Mouse (Mus musculus) heart, embryonic 14.5 days (tissue): ENCODE measurements around the gene Rab1a. TPM values are rescaled to one million over a fixed set of nuclear protein-coding genes. Genes with fewer than 3 reads are reported as not detected.
A peak's percentile ranks its signal among the peaks of the same experiment; 100 is the strongest.

Source experiments
- ATAC-seq: fragments of 200-750 bp; cut with Nextera tagmentation; 2 replicates; pipeline ENCODE4 v1.8.0; 2017; ENCODE audit warnings: low read depth, moderate TSS enrichment; ENCODE audit not compliant: insufficient number of reproducible peaks, insufficient read depth, low FRiP score
- H3K27ac ChIP-seq, 2 experiments: fragments of 200-500 bp in 1 of 2; fragments of 300-500 bp in 1 of 2; sonication (generic) in 1 of 2; replicated peaks in 1 of 2; 2 replicates each; pipeline ENCODE4 v1.5.1; 2012 to 2014; ENCODE audit warnings: low read depth in 2 of 2, low read length in 2 of 2, control low read depth in 1 of 2, mild to moderate bottlenecking in 1 of 2, mixed read lengths in 1 of 2; ENCODE audit not compliant: control insufficient read depth in 1 of 2, insufficient read depth in 1 of 2
- H3K27me3 ChIP-seq: fragments of 300-500 bp; sonication (generic); 2 replicates; pipeline ENCODE4 v1.6.1; 2014; ENCODE audit warnings: mild to moderate bottlenecking, low read length, control low read depth; ENCODE audit not compliant: control insufficient read depth, insufficient read depth
- H3K36me3 ChIP-seq: fragments of 300-500 bp; sonication (generic); 2 replicates; pipeline ENCODE4 v1.6.1; 2014; ENCODE audit warnings: mild to moderate bottlenecking, control low read depth, low read length, mixed read lengths; ENCODE audit not compliant: control insufficient read depth, insufficient read depth
- H3K4me1 ChIP-seq, 2 experiments: fragments of 200-500 bp in 1 of 2; fragments of 300-500 bp in 1 of 2; sonication (generic) in 1 of 2; 2 replicates each; pipeline ENCODE4 v1.6.1; 2012 to 2014; ENCODE audit warnings: low read length in 2 of 2, control low read depth in 1 of 2, mixed read lengths in 1 of 2; ENCODE audit not compliant: control insufficient read depth in 2 of 2, insufficient read depth in 2 of 2
- H3K4me2 ChIP-seq: fragments of 300-500 bp; sonication (generic); 2 replicates; pipeline ENCODE4 v1.6.1; 2014; ENCODE audit warnings: mild to moderate bottlenecking, low read length
- H3K4me3 ChIP-seq, 2 experiments: fragments of 200-500 bp in 1 of 2; fragments of 300-500 bp in 1 of 2; sonication (generic) in 1 of 2; 2 replicates each; pipeline ENCODE4 v1.5.1; 2012 to 2014; ENCODE audit warnings: low read length in 2 of 2, mild to moderate bottlenecking in 2 of 2, control low read depth in 1 of 2, low read depth in 1 of 2, moderate library complexity in 1 of 2; ENCODE audit not compliant: control insufficient read depth in 1 of 2, insufficient read depth in 1 of 2
- H3K9ac ChIP-seq: fragments of 300-500 bp; sonication (generic); 2 replicates; pipeline ENCODE4 v1.6.1; 2014; ENCODE audit warnings: mild to moderate bottlenecking, low read length
- H3K9me3 ChIP-seq: fragments of 300-500 bp; sonication (generic); 2 replicates; pipeline ENCODE4 v1.6.1; 2016; ENCODE audit warnings: low read length, control low read depth; ENCODE audit not compliant: control insufficient read depth
- WGBS: fragments of 180-500 bp; shearing (Covaris S2); extraction: QIAGEN DNeasy Blood & Tissue Kit; methylation state at CpG from one replicate; pipeline ENCODE4 v1.1.7; 2014; 5-methylcytosine and 5-hydroxymethylcytosine counted together
- polyA plus RNA-seq: library from polyadenylated mRNA; unstranded; fragments of >200 nt; fragmentation: Nextera tagmentation; extraction: Ambion mirVana; gene quantifications from 2 replicates; pipeline ENCODE4 v1.2.1, GENCODE M21; 2014

The Rab1a gene
- polyA plus RNA-seq, 1 experiment from 2014 or later, result 198 TPM

GRCm38 (mm10) chr11:20224196-20224595 lies 23.0 kb downstream of the Rab1a start:
- ATAC-seq, result no peak
- Histone ChIP-seq H3K4me3 (no peak overlapping the region), H3K27ac (no peak overlapping the region), H3K36me3 (peaks cover 91% of the 10 kb centered on the region), H3K9me3 (no peaks in the 10 kb centered on the region), H3K4me1 (no peaks in the 10 kb centered on the region), H3K27me3 (no peaks in the 10 kb centered on the region), H3K4me2 (no peak overlapping the region), H3K9ac (no peak overlapping the region)
- 78% methylated on average over 6 of the region's 6 CpGs for WGBS

DNA sequence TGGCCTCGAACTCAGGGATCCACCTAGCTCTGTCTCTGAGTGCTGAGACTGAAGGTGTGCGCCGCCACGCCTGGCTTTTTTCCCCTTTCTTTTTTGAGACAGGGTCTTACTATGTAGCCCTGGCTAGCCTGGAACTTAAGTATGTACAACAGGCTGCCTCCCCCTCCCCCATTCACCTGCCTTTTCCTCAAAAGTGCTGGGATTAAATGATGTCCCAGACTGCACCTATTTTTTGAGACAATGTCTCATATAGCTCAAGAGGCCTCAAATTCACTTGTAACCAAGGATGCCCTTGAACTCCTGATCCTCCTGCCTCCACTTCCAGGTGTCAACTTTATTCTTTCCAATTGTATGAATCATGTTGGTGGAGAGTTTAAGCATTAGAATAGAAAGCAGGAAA lies 24.7 kb downstream of the Rab1a start:
- 93% methylated on average over 4 of the region's 4 CpGs for WGBS
- Histone ChIP-seq H3K9me3 (no peaks in the 10 kb centered on the region), H3K27ac (no peak overlapping the region), H3K4me3 (no peak overlapping the region), H3K4me1 (peaks cover 2 to 4% of the 10 kb centered on the region in 2 experiments; a peak in 1 of 4 replicates), H3K9ac (no peak overlapping the region), H3K27me3 (no peaks in the 10 kb centered on the region), H3K4me2 (no peak overlapping the region), H3K36me3 (peaks cover 92% of the 10 kb centered on the region)
- ATAC-seq, result no peak

- 66% methylated on average over 5 of the region's 5 CpGs for WGBS
- ATAC-seq, result no peak
- H3K27ac ChIP-seq, result no peak overlapping the region
- no peak overlapping the region for H3K4me2 ChIP-seq
- no peaks in the 10 kb centered on the region for H3K27me3 ChIP-seq
- no peaks in the 10 kb centered on the region for H3K9me3 ChIP-seq
- H3K4me3 ChIP-seq, result no peak overlapping the region
- H3K9ac ChIP-seq, result no peak overlapping the region
- H3K4me1 ChIP-seq, result peaks cover 4 to 6% of the 10 kb centered on the region in 2 experiments; a peak in 2 of 4 replicates
- H3K36me3 ChIP-seq, result peaks cover 94% of the 10 kb centered on the region
Measured at GRCm38 (mm10) chr11:20228666-20229065, 27.4 kb downstream of the Rab1a start.

GRCm38 (mm10) chr11:20229311-20229710 lies 28.1 kb downstream of the Rab1a start:
- Histone ChIP-seq H3K9me3 (no peaks in the 10 kb centered on the region), H3K4me1 (peaks cover 4 to 6% of the 10 kb centered on the region in 2 experiments; a peak in 2 of 4 replicates), H3K4me3 (no peak overlapping the region), H3K27ac (peak overlapping the region in 1 of 2 experiments; percentile 75; a peak in 1 of 4 replicates), H3K27me3 (no peaks in the 10 kb centered on the region), H3K9ac (no peak overlapping the region), H3K4me2 (no peak overlapping the region), H3K36me3 (peaks cover 94% of the 10 kb centered on the region)
- ATAC-seq, result no peak
- whole genome bisulfite sequencing, result 84% methylated on average over 4 of the region's 4 CpGs

DNA sequence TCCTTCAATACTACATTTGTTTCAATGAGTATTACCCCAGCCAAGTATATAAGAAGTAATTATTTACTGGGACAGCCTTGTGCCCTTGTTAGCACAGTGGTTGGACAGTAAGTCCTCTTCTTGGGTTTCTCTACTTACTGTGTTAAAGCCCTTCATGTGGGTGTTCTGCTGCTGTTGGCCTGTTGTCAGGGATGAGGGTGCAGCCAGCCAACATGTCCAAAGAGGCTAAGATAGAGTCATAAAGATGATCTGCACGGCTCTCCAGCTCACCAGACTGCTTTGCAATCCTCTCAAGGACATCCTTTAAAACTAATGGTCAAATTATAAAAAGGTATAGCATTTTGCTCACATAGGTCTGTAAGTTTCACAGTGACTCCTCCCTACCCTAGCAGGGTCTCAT lies 29.1 kb downstream of the Rab1a start:
- peaks cover 94% of the 10 kb centered on the region for H3K36me3 ChIP-seq
- no peak for ATAC-seq
- WGBS, result 69% methylated on average over 1 of the region's 1 CpGs
- no peak overlapping the region for H3K4me3 ChIP-seq
- no peak overlapping the region for H3K4me2 ChIP-seq
- no peak overlapping the region for H3K9ac ChIP-seq
- H3K27me3 ChIP-seq, result no peaks in the 10 kb centered on the region
- H3K27ac ChIP-seq, result peak overlapping the region in 1 of 2 experiments; percentile 75; a peak in 1 of 4 replicates
- H3K4me1 ChIP-seq, result peaks cover 4 to 6% of the 10 kb centered on the region in 2 experiments; a peak in 2 of 4 replicates
- no peaks in the 10 kb centered on the region for H3K9me3 ChIP-seq

GRCm38 (mm10) chr11:20231128-20231878 lies 30.1 kb downstream of the Rab1a start:
- ATAC-seq, result peak; percentile 81
- H3K27ac ChIP-seq, result peak overlapping the region; percentile 75 to 86

GRCm38 (mm10) chr11:20232016-20232755 lies 31.0 kb downstream of the Rab1a start:
- WGBS, result 54% methylated on average over 4 of the region's 5 CpGs
- H3K9me3 ChIP-seq, result no peaks in the 10 kb centered on the region
- H3K27me3 ChIP-seq, result no peaks in the 10 kb centered on the region
- ATAC-seq, result no peak
- H3K9ac ChIP-seq, result no peak overlapping the region
- peaks cover 4 to 6% of the 10 kb centered on the region in 2 experiments; a peak in 2 of 4 replicates for H3K4me1 ChIP-seq
- H3K4me2 ChIP-seq, result no peak overlapping the region
- H3K27ac ChIP-seq, result peak overlapping the region; percentile 49 to 75
- peaks cover 97% of the 10 kb centered on the region for H3K36me3 ChIP-seq
- H3K4me3 ChIP-seq, result no peak overlapping the region

More at GRCm38 (mm10) chr11:20231128-20231878, 30.1 kb downstream of the Rab1a start:
- Histone ChIP-seq H3K9me3 (no peaks in the 10 kb centered on the region), H3K27me3 (no peaks in the 10 kb centered on the region), H3K9ac (no peak overlapping the region), H3K36me3 (peaks cover 94% of the 10 kb centered on the region), H3K4me2 (no peak overlapping the region), H3K4me1 (peaks cover 4 to 6% of the 10 kb centered on the region in 2 experiments; a peak in 2 of 4 replicates), H3K4me3 (no peak overlapping the region)
- 50% methylated on average over 8 of the region's 8 CpGs for WGBS
